Mouse (Mus musculus) stomach, postnatal 0 days (tissue): Measurements from ENCODE around the gene Spp2.

Source experiments
- CTCF ChIP-seq: IDR thresholded peaks from 2 replicates; pipeline ENCODE4 v1.5.1; 2016; ENCODE audit warnings: antibody characterized with exemption, low read depth, mild to moderate bottlenecking, moderate library complexity
- EP300 ChIP-seq: optimal IDR thresholded peaks from 2 replicates; pipeline ENCODE3; 2016; ENCODE audit warnings: antibody characterized with exemption

GRCm38 (mm10) chr1:88412013-88412412 lies 5.3 kb downstream of the Spp2 start:
- TF ChIP-seq CTCF (no peak), EP300 (no peak)
